Mouse (Mus musculus): ENCODE data around the gene Thy1. TPM values are rescaled to one million over a fixed set of nuclear protein-coding genes. Genes with fewer than 3 reads are reported as not detected.

Gene Thy1
- total RNA-seq (2014; rRNA removed) (52.8 and 98.0 TPM in 2 replicates), polyA plus RNA-seq (2015; fragmentation: Nextera tagmentation; extraction: Ambion mirVana) (24.7 and 28.8 TPM in 2 replicates)

DNA sequence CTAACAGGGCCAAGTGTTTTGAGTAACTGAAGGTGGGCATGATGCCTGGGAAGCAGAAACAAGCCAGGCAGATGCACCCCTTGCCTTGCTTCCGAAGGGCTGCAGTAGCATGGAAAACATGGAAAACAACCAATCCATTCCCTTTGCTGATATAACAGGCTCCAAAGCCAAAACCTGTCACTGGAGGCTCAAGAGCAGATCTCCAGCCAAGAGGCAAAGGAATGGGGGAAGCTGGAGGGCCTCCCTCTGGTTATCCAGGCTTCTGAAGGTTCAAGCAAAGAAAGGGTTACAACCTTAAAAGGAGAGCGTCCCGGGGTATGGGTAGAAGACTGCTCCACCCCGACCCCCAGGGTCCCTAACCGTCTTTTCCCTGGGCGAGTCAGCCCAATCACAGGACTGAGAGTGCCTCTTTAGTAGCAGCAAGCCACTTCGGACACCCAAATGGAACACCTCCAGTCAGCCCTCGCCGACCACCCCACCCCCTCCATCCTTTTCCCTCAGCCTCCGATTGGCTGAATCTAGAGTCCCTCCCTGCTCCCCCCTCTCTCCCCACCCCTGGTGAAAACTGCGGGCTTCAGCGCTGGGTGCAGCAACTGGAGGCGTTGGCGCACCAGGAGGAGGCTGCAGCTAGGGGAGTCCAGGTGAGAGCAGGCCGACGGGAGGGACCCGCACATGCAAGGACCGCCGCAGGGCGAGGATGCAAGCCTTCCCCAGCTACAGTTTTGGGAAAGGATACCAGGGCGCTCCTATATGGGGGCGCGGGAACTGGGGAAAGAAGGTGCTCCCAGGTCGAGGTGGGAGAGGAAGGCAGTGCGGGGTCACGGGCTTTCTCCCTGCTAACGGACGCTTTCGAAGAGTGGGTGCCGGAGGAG is at the start of gene Thy1:
TSS of gene Thy1 (plus strand) at position 549 of the 872 bp plus-strand sequence.
- H3K27ac ChIP-seq (ENCODE audit: low read depth, low read length) = no peak within 1 kb of the TSS
- TF ChIP-seq CTCF (IDR thresholded peaks at IDR 0.05) = peak; percentile 26; the same call in 1 of the 2 replicates

GRCm38 (mm10) chr9:43997681-43998080 is 45.5 kb upstream of the Thy1 start:
- no peaks in the 10 kb centered on the region for H3K4me1 ChIP-seq (ENCODE audit: insufficient read depth, low read length)
- no peak overlapping the region for H3K4me2 ChIP-seq (ENCODE audit: low read depth, low read length, poor library complexity, severe bottlenecking)
- H3K4me3 ChIP-seq (ENCODE audit: low read depth, low read length) = no peak overlapping the region
- ATAC-seq (ENCODE audit: low FRiP score) (no peak), DNase-seq (ENCODE audit: low spot score) (no peak)
- TF ChIP-seq CTCF (IDR thresholded peaks at IDR 0.05) = no peak
- H3K36me3 ChIP-seq (ENCODE audit: insufficient read depth, low read length) = no peaks in the 10 kb centered on the region
- no peaks in the 10 kb centered on the region for H3K27me3 ChIP-seq (ENCODE audit: insufficient read depth, low read length)
- no peaks in the 10 kb centered on the region for H3K9me3 ChIP-seq (ENCODE audit: low read length)
- no peak overlapping the region for H3K9ac ChIP-seq (replicated peaks; ENCODE audit: low read length, poor library complexity, severe bottlenecking)
- WGBS = 72% methylated on average over 2 of the region's 2 CpGs
- H3K27ac ChIP-seq (ENCODE audit: low read depth, low read length) = no peak overlapping the region

More for the DNA sequence above, at the start of gene Thy1:
- no peaks in the 10 kb centered on the region for H3K36me3 ChIP-seq (ENCODE audit: insufficient read depth, low read length)
- peaks cover 12% of the 10 kb centered on the region for H3K27me3 ChIP-seq (ENCODE audit: insufficient read depth, low read length)
- no peaks in the 10 kb centered on the region for H3K9me3 ChIP-seq (ENCODE audit: low read length)
- peak; percentile 70; the same call in 1 of the 2 replicates for ATAC-seq (ENCODE audit: low FRiP score)
- peak within 1 kb of the TSS; percentile 60 for H3K9ac ChIP-seq (replicated peaks; ENCODE audit: low read length, poor library complexity, severe bottlenecking)
- peak; percentile 79 for DNase-seq (ENCODE audit: low spot score)
- H3K4me1 ChIP-seq (ENCODE audit: insufficient read depth, low read length) = peaks cover 4% of the 10 kb centered on the region; the same call in 1 of the 2 replicates
- peak within 1 kb of the TSS; percentile 45 for H3K4me3 ChIP-seq (ENCODE audit: low read depth, low read length)
- 2% methylated on average over 30 of the region's 30 CpGs for WGBS
- H3K4me2 ChIP-seq (ENCODE audit: low read depth, low read length, poor library complexity, severe bottlenecking) = peak within 1 kb of the TSS; percentile 78

GRCm38 (mm10) chr9:43998851-43999250 is 44.3 kb upstream of the Thy1 start:
- Histone ChIP-seq H3K9me3 (ENCODE audit: low read length) (no peaks in the 10 kb centered on the region), H3K9ac (replicated peaks; ENCODE audit: low read length, poor library complexity, severe bottlenecking) (no peak overlapping the region), H3K4me2 (ENCODE audit: low read depth, low read length, poor library complexity, severe bottlenecking) (no peak overlapping the region), H3K27me3 (ENCODE audit: insufficient read depth, low read length) (no peaks in the 10 kb centered on the region), H3K27ac (ENCODE audit: low read depth, low read length) (no peak overlapping the region), H3K4me1 (ENCODE audit: insufficient read depth, low read length) (no peaks in the 10 kb centered on the region), H3K36me3 (ENCODE audit: insufficient read depth, low read length) (no peaks in the 10 kb centered on the region), H3K4me3 (ENCODE audit: low read depth, low read length) (no peak overlapping the region)
- no peak for ATAC-seq (ENCODE audit: low FRiP score)
- WGBS = 78% methylated on average over 4 of the region's 4 CpGs
- no peak for TF ChIP-seq CTCF (IDR thresholded peaks at IDR 0.05)
- DNase-seq (ENCODE audit: low spot score) = no peak

GRCm38 (mm10) chr9:44004362-44004761 is 38.8 kb upstream of the Thy1 start:
- H3K4me2 ChIP-seq (ENCODE audit: low read depth, low read length, poor library complexity, severe bottlenecking) = no peak overlapping the region
- H3K9ac ChIP-seq (replicated peaks; ENCODE audit: low read length, poor library complexity, severe bottlenecking) = no peak overlapping the region
- H3K4me3 ChIP-seq (ENCODE audit: low read depth, low read length) = no peak overlapping the region
- H3K27ac ChIP-seq (ENCODE audit: low read depth, low read length) = no peak overlapping the region
- no peak for ATAC-seq (ENCODE audit: low FRiP score)
- H3K36me3 ChIP-seq (ENCODE audit: insufficient read depth, low read length) = no peaks in the 10 kb centered on the region
- TF ChIP-seq CTCF (IDR thresholded peaks at IDR 0.05) = no peak
- no peak for DNase-seq (ENCODE audit: low spot score)
- H3K9me3 ChIP-seq (ENCODE audit: low read length) = no peaks in the 10 kb centered on the region
- no peaks in the 10 kb centered on the region; the same call in 1 of the 2 replicates for H3K4me1 ChIP-seq (ENCODE audit: insufficient read depth, low read length)
- H3K27me3 ChIP-seq (ENCODE audit: insufficient read depth, low read length) = no peaks in the 10 kb centered on the region
- 58% methylated on average over 3 of the region's 3 CpGs for WGBS

DNA sequence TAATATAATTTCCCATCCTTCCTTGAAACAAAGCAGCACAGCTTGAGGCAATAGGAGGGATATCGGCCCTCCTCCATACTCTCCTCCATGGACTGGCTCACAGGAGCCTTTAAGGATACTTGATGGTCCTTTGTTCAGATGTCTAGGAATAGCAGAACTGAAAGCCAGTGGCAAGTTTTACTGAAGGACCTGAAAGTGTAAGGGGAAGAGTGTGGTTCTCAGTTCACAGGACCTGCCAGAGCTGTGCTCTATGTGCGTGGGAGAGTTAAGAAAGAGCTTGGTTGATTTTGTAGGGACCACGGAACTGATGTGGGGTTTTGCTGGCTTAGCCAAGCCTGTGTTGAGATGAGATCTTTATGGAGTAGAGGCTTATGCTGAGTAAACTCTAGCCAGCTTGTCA is 37.9 kb upstream of the Thy1 start:
- no peak for TF ChIP-seq CTCF (IDR thresholded peaks at IDR 0.05)
- DNase-seq (ENCODE audit: low spot score) = no peak
- no peak for ATAC-seq (ENCODE audit: low FRiP score)
- Histone ChIP-seq H3K4me2 (ENCODE audit: low read depth, low read length, poor library complexity, severe bottlenecking) (no peak overlapping the region), H3K36me3 (ENCODE audit: insufficient read depth, low read length) (no peaks in the 10 kb centered on the region), H3K4me1 (ENCODE audit: insufficient read depth, low read length) (no peaks in the 10 kb centered on the region; the same call in 1 of the 2 replicates), H3K27ac (ENCODE audit: low read depth, low read length) (no peak overlapping the region), H3K9me3 (ENCODE audit: low read length) (no peaks in the 10 kb centered on the region), H3K9ac (replicated peaks; ENCODE audit: low read length, poor library complexity, severe bottlenecking) (no peak overlapping the region), H3K4me3 (ENCODE audit: low read depth, low read length) (no peak overlapping the region), H3K27me3 (ENCODE audit: insufficient read depth, low read length) (no peaks in the 10 kb centered on the region)
- 88% methylated on average over 3 of the region's 3 CpGs for WGBS

- Histone ChIP-seq H3K9me3 (ENCODE audit: low read length) (no peaks in the 10 kb centered on the region), H3K36me3 (ENCODE audit: insufficient read depth, low read length) (no peaks in the 10 kb centered on the region), H3K27ac (ENCODE audit: low read depth, low read length) (no peak overlapping the region), H3K4me2 (ENCODE audit: low read depth, low read length, poor library complexity, severe bottlenecking) (no peak overlapping the region), H3K4me1 (ENCODE audit: insufficient read depth, low read length) (no peaks in the 10 kb centered on the region; the same call in 1 of the 2 replicates), H3K9ac (replicated peaks; ENCODE audit: low read length, poor library complexity, severe bottlenecking) (no peak overlapping the region), H3K27me3 (ENCODE audit: insufficient read depth, low read length) (no peaks in the 10 kb centered on the region), H3K4me3 (ENCODE audit: low read depth, low read length) (no peak overlapping the region)
- WGBS = 69% methylated on average over 2 of the region's 2 CpGs
- ATAC-seq (ENCODE audit: low FRiP score) (no peak), DNase-seq (ENCODE audit: low spot score) (no peak)
- no peak for TF ChIP-seq CTCF (IDR thresholded peaks at IDR 0.05)
These were observed 35.9 kb upstream of the Thy1 start for GRCm38 (mm10) chr9:44007323-44007722.
